Mouse (Mus musculus) intestine, embryonic 14.5 days (tissue): ENCODE data around the gene Foxp1. TPM values are rescaled to one million over a fixed set of nuclear protein-coding genes. Genes with fewer than 3 reads are reported as not detected.

ENCODE experiments used
- ATAC-seq: fragments of 200-750 bp; cut with Nextera tagmentation; replicated peaks from 2 replicates; pipeline ENCODE4 v1.8.0; 2017; ENCODE audit warnings: low read depth, moderate number of reproducible peaks, moderate TSS enrichment, moderate library complexity; ENCODE audit not compliant: low FRiP score, low TSS enrichment
- DNase-seq: peaks from one replicate; pipeline ENCODE4 v3.0.0-alpha.2; 2018; ENCODE audit warnings: low spot score
- H3K27ac ChIP-seq: fragments of 300-500 bp; sonication (generic); 2 replicates; pipeline ENCODE4 v1.5.1; 2014; ENCODE audit warnings: low read depth, mild to moderate bottlenecking, control low read depth
- H3K27me3 ChIP-seq: fragments of 300-500 bp; sonication (generic); replicated peaks from 2 replicates; pipeline ENCODE4 v1.6.1; 2014; ENCODE audit warnings: low read length, control low read depth; ENCODE audit not compliant: control insufficient read depth, insufficient read depth
- H3K36me3 ChIP-seq: fragments of 300-500 bp; sonication (generic); 2 replicates; pipeline ENCODE4 v1.6.1; 2014; ENCODE audit warnings: low read length, control low read depth; ENCODE audit not compliant: control insufficient read depth, insufficient read depth
- H3K4me1 ChIP-seq: fragments of 300-500 bp; sonication (generic); replicated peaks from 2 replicates; pipeline ENCODE4 v1.6.1; 2014; ENCODE audit warnings: low read length, control low read depth, mixed read lengths; ENCODE audit not compliant: control insufficient read depth, insufficient read depth
- H3K4me2 ChIP-seq: fragments of 300-500 bp; sonication (generic); 2 replicates; pipeline ENCODE4 v1.6.1; 2014; ENCODE audit warnings: low read length
- H3K4me3 ChIP-seq: fragments of 300-500 bp; sonication (generic); 2 replicates; pipeline ENCODE4 v1.5.1; 2014; ENCODE audit warnings: low read depth, low read length, control low read depth, mixed read lengths
- H3K9ac ChIP-seq: fragments of 300-500 bp; sonication (generic); 2 replicates; pipeline ENCODE4 v1.6.1; 2014; ENCODE audit warnings: mild to moderate bottlenecking, low read length
- H3K9me3 ChIP-seq: fragments of 300-500 bp; sonication (generic); 2 replicates; pipeline ENCODE4 v1.6.1; 2016; ENCODE audit warnings: low read length, control low read depth; ENCODE audit not compliant: control insufficient read depth
- WGBS: fragments of 180-500 bp; shearing (Covaris S2); extraction: QIAGEN DNeasy Blood & Tissue Kit; methylation state at CpG from one replicate; pipeline ENCODE4 v1.1.7; 2014; 5-methylcytosine and 5-hydroxymethylcytosine counted together
- polyA plus RNA-seq: library from polyadenylated mRNA; unstranded; fragments of >200 nt; fragmentation: Nextera tagmentation; extraction: Ambion mirVana; gene quantifications from 2 replicates; pipeline ENCODE4 v1.2.1, GENCODE M21; 2014

The Foxp1 gene
- polyA plus RNA-seq, 1 experiment from 2014 or later, result 133 TPM

DNA sequence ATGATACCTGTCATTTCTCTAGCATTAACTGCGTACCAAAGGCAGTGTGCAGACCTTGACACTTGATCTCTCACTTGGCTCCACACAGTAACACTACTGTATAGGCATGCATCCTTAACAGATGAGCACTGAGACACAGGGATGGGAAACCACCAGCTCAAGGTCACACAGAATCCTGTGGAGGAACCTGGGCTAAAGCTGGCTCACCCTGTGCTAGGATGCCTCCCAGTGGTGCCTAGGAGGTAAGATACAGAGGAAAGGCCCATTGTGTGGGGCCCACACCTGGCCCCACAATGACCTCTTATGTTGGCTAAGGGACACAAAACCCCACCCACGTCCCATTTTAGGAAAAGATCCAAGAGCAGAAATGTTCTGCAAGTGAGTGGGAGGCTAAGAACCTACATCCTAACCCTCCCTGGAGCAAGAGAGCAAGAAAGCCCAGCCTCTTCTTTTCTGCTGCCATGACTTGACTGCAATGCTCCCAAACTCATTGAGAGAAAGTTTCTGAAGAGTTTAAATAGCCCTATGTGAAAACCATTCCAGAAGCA, 69.8 kb downstream of the Foxp1 start:
- Histone ChIP-seq H3K9me3 (no peaks in the 10 kb centered on the region), H3K4me1 (peaks cover 10% of the 10 kb centered on the region), H3K9ac (no peak overlapping the region), H3K27me3 (no peaks in the 10 kb centered on the region), H3K36me3 (0 out of 2 replicates have a peak, but pooled peaks cover 8% of the 10 kb centered on the region), H3K4me2 (no peak overlapping the region), H3K27ac (no peak overlapping the region), H3K4me3 (no peak overlapping the region)
- ATAC-seq, result no peak
- 66% methylated on average over 2 of the region's 2 CpGs for WGBS
- DNase-seq, result no peak

DNA sequence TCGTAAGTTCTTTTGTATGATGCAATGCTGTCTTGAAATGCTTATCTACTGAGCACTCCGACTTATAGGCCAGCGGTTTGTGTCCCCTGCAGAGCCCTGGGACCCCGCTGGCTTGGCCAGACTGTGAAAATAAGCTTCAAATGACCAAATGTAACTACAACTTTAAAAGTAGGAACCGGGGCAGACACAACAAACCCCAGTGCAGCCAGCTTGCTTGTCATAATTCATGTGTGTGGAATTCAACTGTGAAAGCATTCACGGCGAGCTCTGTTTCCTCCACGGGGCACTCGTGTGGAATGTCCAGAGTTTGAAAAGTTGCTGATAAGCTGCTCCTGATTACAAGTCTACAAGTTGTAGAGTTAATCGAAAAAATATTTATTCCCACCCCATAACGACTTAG, 71.0 kb downstream of the Foxp1 start:
- Histone ChIP-seq H3K9me3 (no peaks in the 10 kb centered on the region), H3K4me1 (peaks cover 10% of the 10 kb centered on the region), H3K4me2 (no peak overlapping the region), H3K4me3 (no peak overlapping the region), H3K9ac (no peak overlapping the region), H3K27ac (no peak overlapping the region), H3K27me3 (no peaks in the 10 kb centered on the region), H3K36me3 (0 out of 2 replicates have a peak, but pooled peaks cover 8% of the 10 kb centered on the region)
- ATAC-seq, result no peak
- DNase-seq, result no peak
- 33% methylated on average over 11 of the region's 11 CpGs for WGBS

DNA sequence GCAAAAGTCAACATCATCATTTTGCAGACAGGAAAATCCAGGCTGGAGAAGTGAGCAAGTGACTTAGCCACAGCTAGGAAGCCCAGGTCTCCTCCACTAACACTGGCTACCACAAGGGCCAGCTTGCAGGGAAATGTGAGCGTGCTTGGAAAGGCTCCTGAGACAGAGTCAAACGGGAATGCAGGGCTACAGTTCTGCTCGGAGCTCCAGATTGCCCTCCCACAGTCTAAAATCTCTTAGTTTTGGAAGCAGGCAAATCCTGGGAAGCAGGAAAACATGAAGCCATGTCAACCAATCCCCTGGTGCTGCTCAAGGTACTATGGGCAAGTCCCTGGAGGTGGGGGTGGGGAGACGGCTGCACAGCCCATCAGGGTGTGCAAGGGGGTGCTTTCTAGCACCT, 75.1 kb downstream of the Foxp1 start:
- Histone ChIP-seq H3K4me3 (no peak overlapping the region), H3K4me2 (no peak overlapping the region), H3K27me3 (no peaks in the 10 kb centered on the region), H3K36me3 (no peaks in the 10 kb centered on the region), H3K27ac (no peak overlapping the region), H3K9ac (no peak overlapping the region), H3K4me1 (peaks cover 10% of the 10 kb centered on the region), H3K9me3 (no peaks in the 10 kb centered on the region)
- ATAC-seq (no peak), DNase-seq (no peak)
- 85% methylated on average over 4 of the region's 4 CpGs for WGBS

DNA sequence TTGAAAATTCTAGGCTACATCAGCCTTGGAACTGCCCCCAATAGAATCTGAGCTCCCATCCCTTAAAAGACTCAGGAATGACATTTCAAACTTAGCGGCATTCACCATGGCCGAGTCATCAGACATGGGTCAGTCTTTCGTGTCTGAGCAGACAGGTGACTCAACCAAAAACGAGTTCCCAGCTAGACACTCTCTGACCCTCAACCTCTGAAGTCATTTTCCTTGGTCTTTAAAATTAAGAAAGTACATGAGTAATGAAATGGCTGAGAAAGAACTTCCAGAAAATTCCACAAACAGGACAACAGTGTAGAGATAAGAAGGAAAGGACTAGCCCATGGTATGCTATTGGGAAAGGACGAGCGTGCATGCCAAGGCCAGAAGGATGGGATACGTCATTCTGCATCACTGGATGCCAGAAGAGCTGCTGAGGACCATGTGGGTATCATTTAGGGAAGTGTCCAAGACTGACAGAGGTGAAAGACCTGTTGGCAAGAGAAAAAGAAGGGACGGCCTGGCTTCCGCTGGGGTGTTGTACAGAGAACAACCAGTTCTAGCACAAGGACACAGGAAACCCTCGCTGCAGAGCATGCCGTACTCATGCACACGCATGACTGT, 75.6 kb downstream of the Foxp1 start:
- H3K36me3 ChIP-seq, result no peaks in the 10 kb centered on the region
- no peak overlapping the region for H3K4me3 ChIP-seq
- no peak overlapping the region for H3K4me2 ChIP-seq
- DNase-seq (no peak), ATAC-seq (no peak)
- H3K27me3 ChIP-seq, result no peaks in the 10 kb centered on the region
- peaks cover 8% of the 10 kb centered on the region for H3K4me1 ChIP-seq
- H3K9ac ChIP-seq, result no peak overlapping the region
- 89% methylated on average over 12 of the region's 12 CpGs for WGBS
- no peaks in the 10 kb centered on the region for H3K9me3 ChIP-seq
- H3K27ac ChIP-seq, result no peak overlapping the region

DNA sequence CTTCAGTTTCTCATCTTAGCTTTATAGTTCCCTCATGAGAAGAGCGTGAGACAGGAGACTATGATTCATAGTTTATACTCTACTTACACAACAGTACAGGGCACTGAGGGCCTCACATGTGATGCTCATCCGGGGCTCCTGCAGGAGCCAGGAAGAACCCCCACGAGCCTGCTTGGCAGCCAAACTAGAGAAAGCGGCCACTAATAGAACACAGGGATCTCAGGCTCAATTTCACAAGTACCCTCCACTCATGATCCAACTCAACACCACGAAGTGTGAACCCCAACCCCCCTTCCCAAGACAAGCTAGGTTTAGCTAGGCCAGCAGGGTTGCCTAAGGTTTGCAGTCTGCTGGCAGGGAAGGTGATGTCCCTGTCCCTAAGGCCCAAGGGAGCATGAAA, 79.1 kb downstream of the Foxp1 start:
- Histone ChIP-seq H3K36me3 (no peaks in the 10 kb centered on the region), H3K9ac (no peak overlapping the region), H3K4me3 (no peak overlapping the region), H3K4me2 (no peak overlapping the region), H3K27ac (no peak overlapping the region), H3K9me3 (no peaks in the 10 kb centered on the region), H3K4me1 (peaks cover 1% of the 10 kb centered on the region; the same call in 1 of the 2 replicates), H3K27me3 (no peaks in the 10 kb centered on the region)
- DNase-seq, result no peak
- 72% methylated on average over 5 of the region's 5 CpGs for WGBS
- ATAC-seq, result no peak

DNA sequence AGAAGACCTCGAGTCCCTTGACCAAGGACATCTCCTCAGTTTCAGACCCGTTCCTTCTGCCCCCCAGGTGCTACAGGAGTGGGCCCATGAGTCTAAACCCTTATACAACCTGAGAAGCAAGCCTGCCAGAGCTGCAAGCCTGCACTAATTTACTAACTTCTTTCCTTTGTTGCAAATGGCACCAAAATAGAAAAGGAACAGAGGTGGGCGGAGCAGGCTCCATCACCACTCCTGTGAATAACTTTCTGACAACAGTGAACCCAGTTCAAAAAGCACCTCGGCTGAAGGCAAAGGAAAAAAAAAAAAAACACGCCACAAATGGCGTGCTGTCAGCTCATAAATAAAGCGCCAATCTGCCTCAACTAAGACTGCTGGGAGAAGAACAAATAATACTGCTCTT, 81.4 kb downstream of the Foxp1 start:
- no peak for DNase-seq
- no peak for ATAC-seq
- Histone ChIP-seq H3K4me2 (no peak overlapping the region), H3K9me3 (no peaks in the 10 kb centered on the region), H3K9ac (no peak overlapping the region), H3K36me3 (no peaks in the 10 kb centered on the region), H3K4me3 (no peak overlapping the region), H3K27me3 (no peaks in the 10 kb centered on the region), H3K4me1 (peaks cover 6% of the 10 kb centered on the region; the same call in 1 of the 2 replicates), H3K27ac (no peak overlapping the region)
- 67% methylated on average over 7 of the region's 7 CpGs for WGBS

DNA sequence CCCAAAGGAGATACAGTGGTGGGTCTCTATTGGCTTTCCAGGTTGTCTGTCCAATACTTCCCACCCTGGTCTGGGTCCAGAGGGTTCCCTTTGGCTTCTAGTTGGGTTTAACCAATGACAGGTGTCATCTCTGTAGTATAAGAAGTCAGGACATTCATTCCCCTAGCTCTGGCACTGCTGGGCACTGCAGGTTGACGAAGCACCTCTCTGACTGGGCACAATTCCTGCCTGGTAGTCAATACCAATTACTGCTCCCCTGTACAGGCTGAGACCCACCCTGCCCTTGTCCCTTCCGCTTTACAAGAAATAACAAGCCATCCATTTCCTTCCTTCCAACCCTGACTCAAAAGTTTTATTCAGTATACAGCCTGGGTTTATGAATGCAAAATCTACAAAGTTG, 81.9 kb downstream of the Foxp1 start:
- Histone ChIP-seq H3K27me3 (no peaks in the 10 kb centered on the region), H3K4me2 (no peak overlapping the region), H3K4me3 (no peak overlapping the region), H3K9me3 (no peaks in the 10 kb centered on the region), H3K9ac (no peak overlapping the region), H3K27ac (0 out of 2 replicates have a peak overlapping the region, but pooled peaks have one; percentile 29), H3K36me3 (no peaks in the 10 kb centered on the region), H3K4me1 (peaks cover 6% of the 10 kb centered on the region; the same call in 1 of the 2 replicates)
- WGBS, result 83% methylated on average over 2 of the region's 2 CpGs
- DNase-seq (no peak), ATAC-seq (no peak)

DNA sequence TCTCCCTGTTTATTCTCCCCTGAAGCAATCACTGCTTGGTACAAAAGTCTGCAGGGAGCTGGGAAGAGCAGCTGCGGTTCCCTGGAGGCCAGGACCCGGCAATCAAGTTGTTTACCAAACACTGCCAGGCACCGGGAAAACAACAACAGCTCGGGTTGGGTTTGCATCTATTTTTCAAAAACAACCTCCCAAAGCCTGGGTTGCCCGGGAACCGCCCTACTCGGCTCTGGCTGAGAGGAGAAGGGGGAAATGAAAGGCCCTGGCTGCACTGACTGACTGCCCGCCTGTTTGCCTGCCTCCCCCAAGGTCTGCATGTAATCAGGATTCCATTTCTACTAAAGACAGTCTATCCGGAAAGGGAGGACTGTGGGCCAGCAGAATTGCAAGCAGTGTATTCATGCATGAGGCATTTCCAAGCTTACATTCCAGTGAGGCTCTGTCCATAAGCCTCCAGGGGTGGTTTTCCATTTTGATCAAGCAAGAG, 82.6 kb downstream of the Foxp1 start:
- peak overlapping the region; percentile 29; the same call in 1 of the 2 replicates for H3K27ac ChIP-seq
- ATAC-seq (no peak), DNase-seq (peak; percentile 61)
- H3K4me2 ChIP-seq, result no peak overlapping the region
- peaks cover 6% of the 10 kb centered on the region; the same call in 1 of the 2 replicates for H3K4me1 ChIP-seq
- WGBS, result 12% methylated on average over 9 of the region's 9 CpGs
- H3K9me3 ChIP-seq, result no peaks in the 10 kb centered on the region
- H3K9ac ChIP-seq, result no peak overlapping the region
- peaks cover 2% of the 10 kb centered on the region; the same call in 1 of the 2 replicates for H3K36me3 ChIP-seq
- H3K4me3 ChIP-seq, result no peak overlapping the region
- no peaks in the 10 kb centered on the region for H3K27me3 ChIP-seq
